Mouse (Mus musculus) midbrain, embryonic 13.5 days (tissue): Measurements from ENCODE around the gene Foxa2. TPM values are rescaled to one million over a fixed set of nuclear protein-coding genes. Genes with fewer than 3 reads are reported as not detected.

Source experiments
- ATAC-seq: fragments of 200-750 bp; cut with Nextera tagmentation; 2 replicates; pipeline ENCODE4 v1.8.0; 2017; ENCODE audit warnings: mild to moderate bottlenecking, moderate TSS enrichment, moderate library complexity
- H3K27ac ChIP-seq: fragments of 300-500 bp; sonication (generic); 2 replicates; pipeline ENCODE4 v1.5.1; 2015; ENCODE audit warnings: inconsistent platforms, mild to moderate bottlenecking, moderate library complexity
- H3K27me3 ChIP-seq: fragments of 300-500 bp; sonication (generic); 2 replicates; pipeline ENCODE4 v1.6.1; 2015; ENCODE audit warnings: mild to moderate bottlenecking, inconsistent platforms
- H3K36me3 ChIP-seq: fragments of 300-500 bp; sonication (generic); 2 replicates; pipeline ENCODE4 v1.6.1; 2015; ENCODE audit warnings: mild to moderate bottlenecking, inconsistent platforms
- H3K4me1 ChIP-seq: fragments of 300-500 bp; sonication (generic); replicated peaks from 2 replicates; pipeline ENCODE4 v1.6.1; 2015; ENCODE audit warnings: inconsistent platforms
- H3K4me2 ChIP-seq: fragments of 300-500 bp; sonication (generic); replicated peaks from 2 replicates; pipeline ENCODE4 v1.6.1; 2015; ENCODE audit warnings: moderate library complexity, mild to moderate bottlenecking, inconsistent platforms
- H3K4me3 ChIP-seq: fragments of 300-500 bp; sonication (generic); replicated peaks from 2 replicates; pipeline ENCODE4 v1.5.1; 2015; ENCODE audit warnings: mild to moderate bottlenecking, inconsistent platforms
- H3K9ac ChIP-seq: fragments of 300-500 bp; sonication (generic); replicated peaks from 2 replicates; pipeline ENCODE4 v1.6.1; 2015; ENCODE audit warnings: mild to moderate bottlenecking, inconsistent platforms
- H3K9me3 ChIP-seq: fragments of 300-500 bp; sonication (generic); 2 replicates; pipeline ENCODE4 v1.6.1; 2016; ENCODE audit warnings: mild to moderate bottlenecking, inconsistent platforms
- WGBS: fragments of 180-500 bp; shearing (Covaris S2); methylation state at CpG from one replicate; pipeline ENCODE4 v1.1.7; 2015; 5-methylcytosine and 5-hydroxymethylcytosine counted together
- polyA plus RNA-seq: library from polyadenylated mRNA; unstranded; fragments of >200 nt; fragmentation: Nextera tagmentation; extraction: Ambion mirVana; gene quantifications from 2 replicates; pipeline ENCODE4 v1.2.1, GENCODE M21; 2015

Gene Foxa2
- 4.0 and 9.2 TPM in 2 replicates for polyA plus RNA-seq

GRCm38 (mm10) chr2:148046799-148047165, at the start of gene Foxa2:
Gene Foxa2, minus strand, starts transcription at chr2:148046969.
- no peaks in the 10 kb centered on the region for H3K36me3 ChIP-seq
- H3K9me3 ChIP-seq: no peaks in the 10 kb centered on the region
- peak within 1 kb of the TSS; percentile 34 for H3K4me2 ChIP-seq
- peak within 1 kb of the TSS; percentile 75 for H3K27ac ChIP-seq
- H3K9ac ChIP-seq: 0 out of 2 replicates have a peak within 1 kb of the TSS, but pooled peaks have one; percentile 33
- no peak for ATAC-seq
- H3K4me3 ChIP-seq: peak within 1 kb of the TSS; percentile 33
- WGBS: under 1% methylated on average over 19 of the region's 19 CpGs
- peaks cover 100% of the 10 kb centered on the region for H3K27me3 ChIP-seq
- peaks cover 18% of the 10 kb centered on the region for H3K4me1 ChIP-seq

- Histone ChIP-seq H3K4me3 (no peak overlapping the region), H3K27me3 (no peaks in the 10 kb centered on the region)
- 82% methylated on average over 2 of the region's 2 CpGs for WGBS
Observed at GRCm38 (mm10) chr2:148092089-148092488, 45.3 kb upstream of the Foxa2 start.

GRCm38 (mm10) chr2:148091657-148092056, 44.9 kb upstream of the Foxa2 start:
- H3K4me1 ChIP-seq: no peaks in the 10 kb centered on the region
- 85% methylated on average over 6 of the region's 6 CpGs for WGBS
- H3K27me3 ChIP-seq: no peaks in the 10 kb centered on the region
- H3K9me3 ChIP-seq: no peaks in the 10 kb centered on the region
- H3K4me3 ChIP-seq: no peak overlapping the region
- no peak for ATAC-seq
- no peak overlapping the region for H3K9ac ChIP-seq
- H3K36me3 ChIP-seq: no peaks in the 10 kb centered on the region
- H3K4me2 ChIP-seq: no peak overlapping the region
- H3K27ac ChIP-seq: no peak overlapping the region

More at GRCm38 (mm10) chr2:148092089-148092488, 45.3 kb upstream of the Foxa2 start:
- H3K27ac ChIP-seq: no peak overlapping the region
- no peaks in the 10 kb centered on the region for H3K9me3 ChIP-seq
- no peak overlapping the region for H3K4me2 ChIP-seq
- ATAC-seq: no peak
- no peak overlapping the region for H3K9ac ChIP-seq
- no peaks in the 10 kb centered on the region for H3K36me3 ChIP-seq
- no peaks in the 10 kb centered on the region for H3K4me1 ChIP-seq

- Histone ChIP-seq H3K4me2 (no peak overlapping the region), H3K4me3 (no peak overlapping the region), H3K27ac (no peak overlapping the region), H3K27me3 (no peaks in the 10 kb centered on the region), H3K9ac (no peak overlapping the region), H3K4me1 (no peaks in the 10 kb centered on the region), H3K36me3 (no peaks in the 10 kb centered on the region), H3K9me3 (no peaks in the 10 kb centered on the region)
- WGBS: 89% methylated on average over 2 of the region's 2 CpGs
- no peak for ATAC-seq
Observed at GRCm38 (mm10) chr2:148090071-148090470, 43.3 kb upstream of the Foxa2 start.

GRCm38 (mm10) chr2:148085529-148085928, 38.8 kb upstream of the Foxa2 start:
- 0 out of 2 replicates have a peak, but pooled peaks have one; percentile 30 for ATAC-seq
- no peak overlapping the region for H3K4me3 ChIP-seq
- 82% methylated on average over 5 of the region's 5 CpGs for WGBS
- H3K27me3 ChIP-seq: peaks cover 5% of the 10 kb centered on the region; the same call in 1 of the 2 replicates
- no peaks in the 10 kb centered on the region for H3K9me3 ChIP-seq
- no peak overlapping the region for H3K4me2 ChIP-seq
- H3K27ac ChIP-seq: no peak overlapping the region
- no peaks in the 10 kb centered on the region for H3K4me1 ChIP-seq
- H3K36me3 ChIP-seq: no peaks in the 10 kb centered on the region
- no peak overlapping the region for H3K9ac ChIP-seq

GRCm38 (mm10) chr2:148085126-148085525, 38.4 kb upstream of the Foxa2 start:
- WGBS: 71% methylated on average over 4 of the region's 4 CpGs
- no peak overlapping the region for H3K4me3 ChIP-seq
- no peak overlapping the region for H3K27ac ChIP-seq
- H3K4me2 ChIP-seq: no peak overlapping the region
- H3K36me3 ChIP-seq: no peaks in the 10 kb centered on the region
- peaks cover 5% of the 10 kb centered on the region; the same call in 1 of the 2 replicates for H3K27me3 ChIP-seq
- H3K4me1 ChIP-seq: no peaks in the 10 kb centered on the region
- ATAC-seq: 0 out of 2 replicates have a peak, but pooled peaks have one; percentile 34
- no peaks in the 10 kb centered on the region for H3K9me3 ChIP-seq
- no peak overlapping the region for H3K9ac ChIP-seq

- Histone ChIP-seq H3K9ac (no peak overlapping the region), H3K9me3 (no peaks in the 10 kb centered on the region), H3K4me3 (no peak overlapping the region), H3K4me2 (no peak overlapping the region), H3K4me1 (no peaks in the 10 kb centered on the region), H3K27ac (no peak overlapping the region), H3K27me3 (peaks cover 5% of the 10 kb centered on the region; the same call in 1 of the 2 replicates), H3K36me3 (no peaks in the 10 kb centered on the region)
- 20% methylated on average over 8 of the region's 8 CpGs for WGBS
- ATAC-seq: 0 out of 2 replicates have a peak, but pooled peaks have one; percentile 48
Observed at GRCm38 (mm10) chr2:148082283-148082682, 35.5 kb upstream of the Foxa2 start.

- Histone ChIP-seq H3K36me3 (no peaks in the 10 kb centered on the region), H3K9me3 (no peaks in the 10 kb centered on the region), H3K4me2 (no peak overlapping the region), H3K4me3 (no peak overlapping the region), H3K9ac (no peak overlapping the region), H3K27ac (no peak overlapping the region), H3K27me3 (peaks cover 35% of the 10 kb centered on the region), H3K4me1 (peaks cover 8% of the 10 kb centered on the region)
- WGBS: 22% methylated on average over 6 of the region's 6 CpGs
- peak; percentile 84 for ATAC-seq
Observed at GRCm38 (mm10) chr2:148060705-148061104, 13.9 kb upstream of the Foxa2 start.

GRCm38 (mm10) chr2:148053411-148053810, 6.6 kb upstream of the Foxa2 start:
- ATAC-seq: no peak
- Histone ChIP-seq H3K36me3 (no peaks in the 10 kb centered on the region), H3K4me2 (no peak overlapping the region), H3K9me3 (no peaks in the 10 kb centered on the region), H3K27me3 (peaks cover 91% of the 10 kb centered on the region), H3K27ac (no peak overlapping the region), H3K9ac (no peak overlapping the region), H3K4me3 (no peak overlapping the region), H3K4me1 (0 out of 2 replicates have a peak, but pooled peaks cover 6% of the 10 kb centered on the region)
- 8% methylated on average over 6 of the region's 6 CpGs for WGBS

- Histone ChIP-seq H3K27ac (no peak overlapping the region), H3K4me1 (peaks cover 18% of the 10 kb centered on the region), H3K36me3 (no peaks in the 10 kb centered on the region), H3K4me3 (peak overlapping the region; percentile 19), H3K9me3 (no peaks in the 10 kb centered on the region), H3K9ac (no peak overlapping the region), H3K4me2 (peak overlapping the region; percentile 37), H3K27me3 (peaks cover 100% of the 10 kb centered on the region)
- ATAC-seq: peak; percentile 37
- under 1% methylated on average over 41 of the region's 41 CpGs for WGBS
Observed at GRCm38 (mm10) chr2:148048484-148049129, 1.8 kb upstream of the Foxa2 start.

GRCm38 (mm10) chr2:148047611-148048010, 842 bp upstream of the Foxa2 start:
- no peaks in the 10 kb centered on the region for H3K9me3 ChIP-seq
- 4% methylated on average over 8 of the region's 8 CpGs for WGBS
- H3K36me3 ChIP-seq: no peaks in the 10 kb centered on the region
- no peak overlapping the region for H3K4me3 ChIP-seq
- no peak overlapping the region for H3K27ac ChIP-seq
- peaks cover 18% of the 10 kb centered on the region for H3K4me1 ChIP-seq
- H3K27me3 ChIP-seq: peaks cover 100% of the 10 kb centered on the region
- no peak overlapping the region for H3K4me2 ChIP-seq
- H3K9ac ChIP-seq: no peak overlapping the region
- ATAC-seq: no peak

GRCm38 (mm10) chr2:148045937-148046798, 601 bp downstream of the Foxa2 start:
- Histone ChIP-seq H3K9ac (0 out of 2 replicates have a peak overlapping the region, but pooled peaks have one; percentile 33), H3K4me1 (peaks cover 18% of the 10 kb centered on the region), H3K4me3 (peak overlapping the region; percentile 33), H3K27me3 (peaks cover 100% of the 10 kb centered on the region), H3K4me2 (peak overlapping the region; percentile 34), H3K9me3 (no peaks in the 10 kb centered on the region), H3K36me3 (no peaks in the 10 kb centered on the region), H3K27ac (peak overlapping the region; percentile 75)
- WGBS: under 1% methylated on average over 61 of the region's 65 CpGs
- peak; percentile 34 for ATAC-seq
